Mouse (Mus musculus): Measurements from ENCODE around the gene Txndc15. TPM values are rescaled to one million over a fixed set of nuclear protein-coding genes. Genes with fewer than 3 reads are reported as not detected.

Txndc15 gene
- polyA plus RNA-seq, 1 experiment = not detected

GRCm38 (mm10) chr13:55742306-55742705, 27.9 kb downstream of the Txndc15 start:
- Histone ChIP-seq H3K4me1 (ENCODE audit: control insufficient read depth, insufficient read depth, low read length) (peaks cover 15% of the 10 kb centered on the region), H3K27ac (ENCODE audit: insufficient read depth, low read depth, low read length) (peak overlapping the region; percentile 59; the same call in 1 of the 2 replicates), H3K4me3 (ENCODE audit: insufficient read depth, low read depth, low read length) (no peak overlapping the region)
- no peak for TF ChIP-seq CTCF (IDR thresholded peaks at IDR 0.05; ENCODE audit: insufficient read depth, low read depth, low read length)
- TF ChIP-seq POLR2A (IDR thresholded peaks at IDR 0.05; ENCODE audit: insufficient read depth, low read depth, low read length) = no peak
- WGBS = 44% methylated on average over 8 of the region's 8 CpGs

- TF ChIP-seq CTCF (IDR thresholded peaks at IDR 0.05; ENCODE audit: insufficient read depth, low read depth, low read length) (no peak), POLR2A (IDR thresholded peaks at IDR 0.05; ENCODE audit: insufficient read depth, low read depth, low read length) (no peak)
- no peak overlapping the region for H3K27ac ChIP-seq (ENCODE audit: insufficient read depth, low read depth, low read length)
- 88% methylated on average over 13 of the region's 13 CpGs for whole genome bisulfite sequencing
- no peak overlapping the region for H3K4me3 ChIP-seq (ENCODE audit: insufficient read depth, low read depth, low read length)
- H3K4me1 ChIP-seq (ENCODE audit: control insufficient read depth, insufficient read depth, low read length) = peaks cover 5% of the 10 kb centered on the region
These were observed 39.9 kb downstream of the Txndc15 start for GRCm38 (mm10) chr13:55754380-55754779.

GRCm38 (mm10) chr13:55756789-55757188, 42.3 kb downstream of the Txndc15 start:
- 49% methylated on average over 8 of the region's 8 CpGs for WGBS
- H3K27ac ChIP-seq (ENCODE audit: insufficient read depth, low read depth, low read length) = no peak overlapping the region
- peaks cover 5% of the 10 kb centered on the region for H3K4me1 ChIP-seq (ENCODE audit: control insufficient read depth, insufficient read depth, low read length)
- TF ChIP-seq POLR2A (IDR thresholded peaks at IDR 0.05; ENCODE audit: insufficient read depth, low read depth, low read length) (no peak), CTCF (IDR thresholded peaks at IDR 0.05; ENCODE audit: insufficient read depth, low read depth, low read length) (no peak)
- H3K4me3 ChIP-seq (ENCODE audit: insufficient read depth, low read depth, low read length) = no peak overlapping the region

- TF ChIP-seq POLR2A (IDR thresholded peaks at IDR 0.05; ENCODE audit: insufficient read depth, low read depth, low read length) = no peak
- TF ChIP-seq CTCF (IDR thresholded peaks at IDR 0.05; ENCODE audit: insufficient read depth, low read depth, low read length) = no peak
- no peak overlapping the region for H3K27ac ChIP-seq (ENCODE audit: insufficient read depth, low read depth, low read length)
- WGBS = 91% methylated on average over 6 of the region's 6 CpGs
- peaks cover 5% of the 10 kb centered on the region for H3K4me1 ChIP-seq (ENCODE audit: control insufficient read depth, insufficient read depth, low read length)
- H3K4me3 ChIP-seq (ENCODE audit: insufficient read depth, low read depth, low read length) = no peak overlapping the region
These were observed 43.2 kb downstream of the Txndc15 start for GRCm38 (mm10) chr13:55757645-55758044.

GRCm38 (mm10) chr13:55760576-55760975, 46.1 kb downstream of the Txndc15 start:
- WGBS = 53% methylated on average over 10 of the region's 10 CpGs
- TF ChIP-seq POLR2A (IDR thresholded peaks at IDR 0.05; ENCODE audit: insufficient read depth, low read depth, low read length) = no peak
- no peak for TF ChIP-seq CTCF (IDR thresholded peaks at IDR 0.05; ENCODE audit: insufficient read depth, low read depth, low read length)
- H3K4me3 ChIP-seq (ENCODE audit: insufficient read depth, low read depth, low read length) = no peak overlapping the region
- no peak overlapping the region for H3K27ac ChIP-seq (ENCODE audit: insufficient read depth, low read depth, low read length)
- H3K4me1 ChIP-seq (ENCODE audit: control insufficient read depth, insufficient read depth, low read length) = peaks cover 5% of the 10 kb centered on the region

GRCm38 (mm10) chr13:55761486-55761885, 47.0 kb downstream of the Txndc15 start:
- H3K4me3 ChIP-seq (ENCODE audit: insufficient read depth, low read depth, low read length) = no peak overlapping the region
- peaks cover 4% of the 10 kb centered on the region for H3K4me1 ChIP-seq (ENCODE audit: control insufficient read depth, insufficient read depth, low read length)
- H3K27ac ChIP-seq (ENCODE audit: insufficient read depth, low read depth, low read length) = no peak overlapping the region
- TF ChIP-seq CTCF (IDR thresholded peaks at IDR 0.05; ENCODE audit: insufficient read depth, low read depth, low read length) (no peak), POLR2A (IDR thresholded peaks at IDR 0.05; ENCODE audit: insufficient read depth, low read depth, low read length) (no peak)
- WGBS = 93% methylated on average over 10 of the region's 10 CpGs

- TF ChIP-seq POLR2A (IDR thresholded peaks at IDR 0.05; ENCODE audit: insufficient read depth, low read depth, low read length) = no peak
- TF ChIP-seq CTCF (IDR thresholded peaks at IDR 0.05; ENCODE audit: insufficient read depth, low read depth, low read length) = no peak
- Histone ChIP-seq H3K27ac (ENCODE audit: insufficient read depth, low read depth, low read length) (no peak overlapping the region), H3K4me1 (ENCODE audit: control insufficient read depth, insufficient read depth, low read length) (no peaks in the 10 kb centered on the region), H3K4me3 (ENCODE audit: insufficient read depth, low read depth, low read length) (no peak overlapping the region)
- WGBS = 92% methylated on average over 7 of the region's 7 CpGs
These were observed 59.9 kb downstream of the Txndc15 start for GRCm38 (mm10) chr13:55774352-55774751.

GRCm38 (mm10) chr13:55775056-55775455, 60.6 kb downstream of the Txndc15 start:
- WGBS = 79% methylated on average over 11 of the region's 11 CpGs
- TF ChIP-seq CTCF (IDR thresholded peaks at IDR 0.05; ENCODE audit: insufficient read depth, low read depth, low read length) (no peak), POLR2A (IDR thresholded peaks at IDR 0.05; ENCODE audit: insufficient read depth, low read depth, low read length) (no peak)
- Histone ChIP-seq H3K4me1 (ENCODE audit: control insufficient read depth, insufficient read depth, low read length) (no peaks in the 10 kb centered on the region), H3K27ac (ENCODE audit: insufficient read depth, low read depth, low read length) (no peak overlapping the region), H3K4me3 (ENCODE audit: insufficient read depth, low read depth, low read length) (no peak overlapping the region)

Other genes starting within 250 kb of the Txndc15 start
- gene Dbn1, start 226.5 kb upstream of the Txndc15 start, polyA plus RNA-seq (2012; ENCODE audit: insufficient read depth, insufficient read length, low replicate concordance, missing spikeins) = not detected in 2 replicates
- not detected in 2 replicates for gene Pdlim7, start 201.0 kb upstream of the Txndc15 start, polyA plus RNA-seq (2012; ENCODE audit: insufficient read depth, insufficient read length, low replicate concordance, missing spikeins)
- not detected in 2 replicates for gene Dok3, start 185.4 kb upstream of the Txndc15 start, polyA plus RNA-seq (2012; ENCODE audit: insufficient read depth, insufficient read length, low replicate concordance, missing spikeins)
- not detected in 2 replicates for gene Ddx41, start 178.0 kb upstream of the Txndc15 start, polyA plus RNA-seq (2012; ENCODE audit: insufficient read depth, insufficient read length, low replicate concordance, missing spikeins)
- gene Fam193b, start 143.5 kb upstream of the Txndc15 start, polyA plus RNA-seq (2012; ENCODE audit: insufficient read depth, insufficient read length, low replicate concordance, missing spikeins) = 63.4 TPM in 1 of 2 replicates, not detected in the other
- gene Tmed9, start 140.9 kb upstream of the Txndc15 start, polyA plus RNA-seq (2012; ENCODE audit: insufficient read depth, insufficient read length, low replicate concordance, missing spikeins) = not detected in 2 replicates
- gene B4galt7, start 114.8 kb upstream of the Txndc15 start, polyA plus RNA-seq (2012; ENCODE audit: insufficient read depth, insufficient read length, low replicate concordance, missing spikeins) = not detected in 2 replicates
- gene Caml, start 91.6 kb upstream of the Txndc15 start, polyA plus RNA-seq (2012; ENCODE audit: insufficient read depth, insufficient read length, low replicate concordance, missing spikeins) = not detected in 2 replicates
- 79.2 and 81.5 TPM in 2 replicates for gene Ddx46, start 79.6 kb upstream of the Txndc15 start, polyA plus RNA-seq (2012; ENCODE audit: insufficient read depth, insufficient read length, low replicate concordance, missing spikeins)
- gene B230219D22Rik, start 21.5 kb upstream of the Txndc15 start, polyA plus RNA-seq (2012; ENCODE audit: insufficient read depth, insufficient read length, low replicate concordance, missing spikeins) = 98.5 TPM in 1 of 2 replicates, not detected in the other
- not detected in 2 replicates for gene Pcbd2, start 12.7 kb downstream of the Txndc15 start, polyA plus RNA-seq (2012; ENCODE audit: insufficient read depth, insufficient read length, low replicate concordance, missing spikeins)
- not detected in 2 replicates for gene Catsper3, start 69.9 kb downstream of the Txndc15 start, polyA plus RNA-seq (2012; ENCODE audit: insufficient read depth, insufficient read length, low replicate concordance, missing spikeins)
- not detected in 2 replicates for gene Pitx1, start 121.5 kb downstream of the Txndc15 start, polyA plus RNA-seq (2012; ENCODE audit: insufficient read depth, insufficient read length, low replicate concordance, missing spikeins)